Mouse (Mus musculus): Measurements from ENCODE around the gene Ctbp1.
A peak's percentile ranks its signal among the peaks of the same experiment; 100 is the strongest.

Ctbp1 gene

DNA sequence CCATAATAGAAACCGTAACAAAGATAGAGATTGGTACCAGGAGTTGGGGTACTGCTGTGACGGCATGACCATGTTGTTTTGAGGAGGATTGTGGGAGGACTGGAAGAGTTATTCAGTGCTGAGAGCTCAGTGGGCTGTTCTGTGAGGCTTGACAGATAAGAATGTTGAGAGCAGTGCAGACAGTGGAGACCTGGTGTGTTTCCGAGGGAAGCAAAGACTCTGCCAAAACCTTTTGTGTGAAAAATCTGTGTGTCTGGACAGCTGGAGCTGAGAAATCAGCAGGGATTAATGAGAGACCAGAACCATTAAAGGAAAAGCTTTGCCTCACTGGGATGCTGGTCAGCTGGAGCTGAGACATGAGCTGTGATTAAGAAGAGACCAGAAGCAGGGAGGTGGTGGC is 34.9 kb downstream of the Ctbp1 start:
- no peak for DNase-seq

DNA sequence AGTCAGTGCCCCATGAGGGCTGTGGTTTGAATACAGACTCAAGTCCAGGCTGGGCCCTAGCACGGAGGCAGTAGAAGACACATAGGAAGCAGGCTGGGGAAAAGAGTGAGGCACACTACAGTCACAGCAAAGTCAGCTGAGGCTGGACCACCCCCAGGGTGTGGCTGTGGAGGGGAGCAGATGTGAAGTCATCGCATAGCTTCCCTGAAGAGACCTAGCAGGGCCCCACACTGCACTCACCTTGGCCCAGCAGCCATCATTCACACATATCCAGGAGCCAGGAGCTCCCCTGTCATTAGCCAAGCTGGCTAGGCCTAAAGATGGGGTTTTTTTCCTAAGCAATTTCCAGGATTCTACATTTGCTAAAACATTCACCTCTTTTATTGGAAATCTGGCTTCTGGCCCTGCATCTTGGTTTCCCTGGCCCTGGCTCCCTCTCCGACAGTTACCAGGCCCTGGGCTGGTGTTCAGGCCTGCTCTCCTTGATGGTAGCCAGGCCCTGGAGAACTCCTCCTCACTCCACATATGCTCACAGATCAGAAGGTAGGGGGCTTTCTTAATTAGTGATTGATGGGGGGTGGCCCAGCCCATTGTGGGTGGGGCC is 35.6 kb downstream of the Ctbp1 start:
- DNase-seq = no peak

GRCm38 (mm10) chr5:33238256-33238645 is 36.5 kb downstream of the Ctbp1 start:
- no peak for DNase-seq

DNA sequence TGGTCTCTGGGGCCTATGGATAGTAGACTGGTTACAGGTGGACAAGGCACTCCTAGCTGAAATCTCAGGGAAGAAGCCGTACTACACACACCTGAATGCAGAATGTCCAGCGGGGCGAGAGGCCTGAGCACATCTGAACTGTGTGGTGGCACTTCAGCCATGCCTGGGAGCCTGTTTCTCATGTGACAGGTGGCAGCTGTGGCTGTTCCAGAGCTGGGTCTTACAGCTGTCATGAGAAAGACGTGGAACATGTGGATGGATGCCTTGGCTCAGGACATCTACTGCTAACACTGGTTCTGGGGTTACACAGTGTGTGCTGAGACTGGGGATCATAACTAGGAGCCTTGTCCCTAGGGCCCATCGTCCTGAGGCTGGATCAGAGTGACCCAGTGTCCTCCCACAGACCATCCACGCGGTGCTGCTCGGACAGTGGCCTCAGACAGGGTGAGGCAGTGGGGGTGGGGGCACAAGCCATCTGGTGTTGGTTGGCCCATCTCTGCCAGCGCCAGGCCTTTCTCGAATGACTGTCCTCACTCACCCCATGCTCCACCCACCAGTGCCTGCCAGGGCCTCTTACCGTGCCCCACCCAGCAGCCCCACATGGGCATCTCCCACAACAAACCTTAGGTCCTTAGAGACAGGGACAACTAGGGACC is 37.1 kb downstream of the Ctbp1 start:
- peak in 1 of 2 experiments; percentile 44 for DNase-seq

DNA sequence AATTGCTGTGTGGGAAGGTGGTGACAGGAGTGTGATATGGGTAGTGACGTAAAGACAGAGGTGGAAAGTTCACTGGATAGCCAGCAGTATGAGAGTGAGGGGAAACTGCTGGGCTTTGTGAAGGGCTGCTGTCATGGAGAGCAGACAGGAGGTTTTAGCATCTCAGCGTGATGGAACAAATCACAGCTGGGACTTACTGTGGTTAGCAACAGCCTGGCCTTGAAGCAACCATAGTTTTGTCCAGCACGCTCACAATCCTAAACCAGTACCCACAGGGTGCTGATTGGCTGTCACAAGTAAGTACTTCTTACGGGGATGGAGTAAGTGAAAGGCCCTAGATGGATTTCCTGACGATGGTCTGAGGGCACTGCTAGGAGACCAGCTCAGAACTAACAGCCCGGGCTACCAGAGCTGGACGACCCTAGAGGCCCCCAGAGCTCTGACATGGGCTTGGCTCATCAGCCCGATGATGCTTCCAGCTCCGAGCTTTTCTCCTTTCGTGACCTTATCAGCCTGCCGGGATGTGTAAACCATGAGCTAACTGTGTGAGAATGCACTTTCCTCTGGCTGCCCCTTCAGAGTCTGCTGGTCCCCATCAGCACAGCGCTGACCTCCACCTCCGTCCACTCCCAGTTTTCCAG is 40.3 kb downstream of the Ctbp1 start:
- no peak for DNase-seq

DNA sequence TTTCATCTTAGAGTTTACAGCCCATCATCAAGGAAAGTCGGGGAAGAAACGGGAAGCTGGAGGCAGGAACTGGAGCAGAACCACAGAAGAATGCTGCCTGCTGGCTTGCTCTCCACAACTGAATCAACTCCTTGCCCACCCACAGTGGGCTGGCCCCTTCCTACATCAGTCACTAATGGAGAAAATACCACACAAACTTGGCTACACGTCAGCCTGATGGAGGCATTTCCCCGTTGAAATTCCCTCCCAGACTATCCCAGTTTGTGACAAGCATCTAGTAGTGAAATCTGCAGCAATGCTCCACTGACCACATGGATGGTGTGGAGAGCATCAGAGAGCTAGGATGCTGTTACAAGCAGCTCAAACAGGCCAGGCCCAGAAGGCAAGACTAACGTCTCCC is 42.0 kb downstream of the Ctbp1 start:
- no peak for DNase-seq

DNA sequence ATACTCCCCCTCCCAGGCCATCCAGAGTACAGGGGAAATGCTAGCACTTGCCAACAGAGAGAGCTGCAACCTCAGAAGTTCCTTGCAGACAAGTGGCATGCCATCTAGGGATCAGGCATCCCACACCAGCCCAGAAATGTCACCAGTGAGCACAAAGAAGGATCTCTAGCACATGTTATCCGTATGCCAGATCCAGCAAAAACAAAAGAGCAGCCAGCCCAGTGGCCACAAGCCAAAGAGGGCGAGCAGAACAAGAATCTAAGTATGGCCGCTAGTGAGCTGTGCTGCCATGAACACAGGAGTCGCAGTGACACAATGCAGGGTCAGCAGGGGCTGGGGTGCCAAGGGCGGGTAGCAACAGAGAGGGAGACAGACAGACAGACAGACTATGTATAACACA is 44.5 kb downstream of the Ctbp1 start:
- no peak for DNase-seq

DNA sequence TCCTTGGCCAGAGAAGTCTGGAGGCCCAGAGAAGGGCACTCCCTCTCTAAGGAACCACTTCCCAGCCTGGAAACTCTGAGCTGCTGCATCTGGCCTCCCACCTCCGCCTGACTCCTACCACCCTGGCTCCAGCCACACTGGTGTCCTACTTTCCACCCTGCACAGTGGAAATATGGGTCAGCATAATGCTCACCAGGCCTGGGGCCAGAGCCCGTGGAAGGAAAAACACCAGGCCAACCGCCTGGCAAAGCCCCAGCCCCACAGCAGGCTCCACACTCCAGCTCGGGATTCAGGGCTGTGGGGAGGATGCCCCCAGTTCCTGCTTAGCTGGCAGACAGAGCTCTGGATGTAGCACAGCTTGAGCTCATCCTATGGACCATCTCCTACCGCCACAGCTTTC is 46.4 kb downstream of the Ctbp1 start:
- peak; percentile 79 to 80 for DNase-seq

DNA sequence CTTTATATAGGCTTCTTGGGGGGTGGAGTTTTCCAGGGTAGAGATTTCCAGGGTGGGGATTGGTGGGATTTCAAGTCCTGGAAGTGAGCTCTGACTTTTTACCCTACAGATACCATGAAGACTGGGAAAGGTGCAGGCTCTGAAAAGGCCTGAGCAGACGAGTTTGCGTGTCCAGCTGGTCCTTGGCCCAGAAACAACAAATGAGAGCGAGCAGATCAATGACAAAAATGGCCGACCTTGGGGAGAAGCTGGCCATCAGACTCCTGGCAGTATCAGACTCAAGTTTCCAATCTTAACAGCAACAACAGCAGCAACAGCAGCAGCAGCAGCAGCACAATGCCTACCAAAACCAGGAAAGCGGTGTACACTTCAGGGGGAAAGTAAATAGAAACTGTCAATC is 49.1 kb downstream of the Ctbp1 start:
- DNase-seq = no peak

GRCm38 (mm10) chr5:33224491-33224890 is 50.3 kb downstream of the Ctbp1 start:
- no peak for DNase-seq

DNA sequence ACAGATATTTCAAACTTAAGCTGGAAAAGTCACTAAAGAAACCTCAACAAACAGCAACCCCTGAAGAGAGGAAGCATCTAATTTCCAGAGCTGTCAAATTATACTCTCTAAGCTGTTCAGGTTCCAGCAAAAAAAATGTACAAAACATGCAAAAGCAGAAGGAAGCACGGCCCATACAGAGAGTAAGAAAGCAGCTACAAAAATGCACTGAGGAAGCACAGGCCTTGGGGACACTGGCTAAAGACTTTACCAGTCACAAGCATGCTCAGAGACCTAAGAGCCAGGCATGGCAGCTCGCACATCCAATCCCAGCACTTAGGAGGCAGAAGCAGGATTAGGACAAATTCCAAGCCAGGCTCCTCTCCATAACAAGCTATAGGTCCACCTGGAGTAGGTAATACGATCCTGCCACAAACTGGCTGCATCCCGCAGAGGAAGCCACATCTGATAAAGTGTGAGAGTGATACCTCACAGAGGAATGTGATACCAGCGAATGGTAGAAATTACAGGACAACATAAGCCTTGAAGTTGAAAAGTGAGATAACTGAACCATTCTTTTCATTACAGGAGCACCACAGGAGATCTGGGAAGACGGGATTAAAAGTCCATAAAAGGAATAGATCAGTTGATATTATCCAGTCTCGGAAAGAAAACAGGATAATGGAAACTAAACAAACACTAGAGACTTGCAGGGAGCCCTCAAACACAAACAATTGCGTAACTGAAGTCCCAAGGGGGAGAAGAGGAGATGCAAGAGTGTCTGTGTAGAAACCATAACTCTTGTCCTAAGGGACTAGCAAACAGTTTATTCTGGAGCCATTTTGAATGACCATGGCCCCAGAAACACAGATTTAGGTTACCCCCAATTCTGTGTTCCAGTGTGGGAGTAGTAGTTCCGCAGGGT is 51.7 kb downstream of the Ctbp1 start:
- no peak for DNase-seq

GRCm38 (mm10) chr5:33222389-33222788 is 52.4 kb downstream of the Ctbp1 start:
- no peak for DNase-seq

DNA sequence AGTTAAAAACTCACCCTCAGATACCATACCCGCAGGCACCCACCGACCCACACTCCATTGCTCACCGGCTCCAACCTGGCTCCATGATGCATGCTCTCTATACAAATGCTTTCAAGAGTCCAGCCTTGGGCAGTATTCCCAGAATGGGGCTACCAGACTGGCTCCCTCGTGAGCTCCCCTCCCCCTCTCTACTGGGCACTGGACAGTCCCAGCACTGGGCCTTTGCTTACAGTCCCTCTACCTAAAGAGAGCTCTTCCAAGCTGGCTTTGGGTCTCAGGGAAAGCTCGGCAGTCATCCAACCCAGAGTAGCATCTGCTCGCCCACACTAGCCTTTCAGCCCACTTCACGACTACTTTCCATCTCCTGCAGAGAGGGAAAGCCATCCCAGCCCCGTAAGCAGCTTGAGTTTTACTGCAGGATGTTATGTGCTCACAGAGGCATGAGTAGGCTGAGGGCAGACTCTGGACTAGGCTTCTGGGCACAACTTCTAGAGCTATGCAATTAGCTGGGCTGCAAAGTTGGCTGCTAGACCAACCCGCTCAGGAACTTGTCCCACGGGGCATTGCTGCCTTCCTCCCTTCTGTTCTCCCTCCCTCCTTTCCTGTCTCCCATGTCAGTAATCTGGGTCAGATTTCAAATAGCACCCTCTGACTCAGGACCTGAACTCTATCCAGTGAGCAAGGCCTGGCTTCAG is 54.3 kb downstream of the Ctbp1 start:
- no peak for DNase-seq

DNA sequence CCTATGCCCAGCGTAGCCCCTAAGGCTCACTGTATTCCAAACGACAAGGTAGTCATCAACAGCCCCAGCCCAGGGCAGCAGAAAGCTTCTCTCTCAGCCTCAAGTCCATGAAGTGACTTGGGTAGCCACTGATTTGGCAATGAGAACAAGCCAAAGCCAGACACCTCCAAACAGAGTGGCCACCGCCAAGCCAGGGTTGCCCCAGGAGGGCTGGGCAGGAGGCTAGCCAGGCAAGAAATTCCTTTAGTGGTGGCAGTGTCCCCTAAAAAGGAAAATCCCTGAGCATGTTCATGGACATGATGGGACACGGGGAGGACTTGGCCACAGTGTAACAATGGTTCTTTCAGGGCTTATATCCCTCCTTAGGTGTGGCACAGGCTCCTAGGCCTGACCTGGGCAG is 55.0 kb downstream of the Ctbp1 start:
- no peak for DNase-seq

DNA sequence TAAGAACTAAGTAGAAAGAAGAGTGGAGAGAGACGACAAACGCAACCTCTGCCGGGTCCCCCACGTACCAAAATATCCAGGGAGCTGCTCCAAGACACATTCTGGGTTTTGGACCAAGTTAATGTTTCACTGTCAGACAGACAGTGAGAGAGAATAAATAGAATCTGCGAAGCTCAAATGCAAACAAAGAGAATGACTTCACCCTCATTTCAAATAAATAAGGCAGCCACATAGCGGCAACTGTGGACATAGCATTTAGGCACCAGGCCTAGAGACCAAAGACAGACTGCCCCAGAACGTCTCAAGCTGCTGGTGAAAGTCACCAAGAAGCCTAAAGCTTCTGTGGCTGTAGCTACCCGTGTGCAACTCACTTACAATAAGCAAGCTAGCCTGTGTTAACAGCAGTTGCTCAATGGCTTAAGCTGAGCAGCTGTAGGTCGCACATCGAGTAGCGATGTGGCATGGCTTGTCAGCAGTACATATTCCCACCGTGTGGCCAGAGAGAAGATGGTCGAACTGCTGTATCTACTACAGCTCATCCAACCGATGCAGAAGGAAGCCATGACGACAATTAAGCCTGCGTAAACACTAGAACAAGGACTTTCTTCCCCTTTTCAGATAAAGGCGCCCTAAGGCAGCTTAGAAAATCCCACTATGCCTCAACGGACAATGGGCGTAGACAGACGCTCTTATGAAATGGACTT is 55.9 kb downstream of the Ctbp1 start:
- no peak for DNase-seq

GRCm38 (mm10) chr5:33218081-33218480 is 56.7 kb downstream of the Ctbp1 start, which contains the start of gene Spon2:
Gene Spon2 (minus strand): TSS chr5:33218455.
- DNase-seq = no peak

DNA sequence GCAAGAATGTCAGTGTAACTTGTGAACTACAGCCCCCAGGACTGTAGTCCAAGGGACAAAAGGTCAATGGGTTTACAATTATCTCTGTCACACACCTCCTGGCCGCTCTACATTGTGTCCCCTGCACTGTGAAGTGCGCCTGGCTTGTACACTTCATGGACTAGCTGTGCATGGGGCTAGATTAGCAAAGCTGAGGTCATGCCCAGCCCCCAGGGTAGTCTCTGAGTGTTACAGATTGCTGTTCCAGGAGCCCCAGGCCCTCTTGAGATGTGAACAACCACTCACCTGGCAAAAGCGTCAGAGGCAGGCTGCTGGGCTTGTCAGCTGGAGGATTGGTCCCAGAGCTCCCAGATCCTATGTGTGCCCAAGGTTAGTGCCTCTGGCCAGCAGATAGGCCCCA is 57.1 kb downstream of the Ctbp1 start:
- DNase-seq = no peak

DNA sequence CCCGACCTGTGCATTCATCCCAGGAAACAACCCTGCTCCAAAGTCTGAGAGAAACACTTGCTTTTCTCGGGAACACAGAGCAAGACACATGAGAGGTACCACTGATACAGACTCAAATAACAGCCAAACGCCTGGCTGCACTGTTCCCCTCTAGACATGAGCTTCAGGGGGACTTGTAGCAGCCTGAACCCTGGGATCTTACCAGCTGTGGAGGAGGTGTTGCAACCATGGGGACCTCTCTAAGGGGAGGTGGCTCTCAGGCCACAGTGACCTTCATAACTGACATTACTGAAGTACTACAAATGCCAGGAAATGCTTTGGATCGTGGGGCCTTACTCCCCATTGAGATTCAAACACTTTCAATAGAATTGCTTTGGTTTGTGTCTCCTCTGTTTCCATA is 60.1 kb downstream of the Ctbp1 start:
- DNase-seq = no peak

DNA sequence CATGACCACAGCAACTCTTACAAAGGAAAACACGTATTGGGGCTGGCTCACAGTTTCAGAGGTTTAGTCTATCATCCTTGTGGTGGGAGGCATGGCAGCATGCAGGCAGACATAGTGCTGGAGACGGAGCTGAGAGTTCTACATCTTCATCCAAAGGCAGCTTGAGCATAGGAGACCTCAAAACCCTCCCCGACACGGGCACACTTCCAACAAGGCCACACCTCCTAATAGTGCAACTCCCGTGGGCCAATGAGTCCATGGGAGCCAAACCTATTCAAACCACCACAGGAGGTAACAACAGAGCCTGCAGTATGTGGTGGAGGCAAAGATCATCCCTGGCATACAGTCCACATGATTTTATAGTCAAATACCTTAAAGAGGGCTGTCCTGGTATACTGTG is 63.5 kb downstream of the Ctbp1 start:
- no peak for DNase-seq

GRCm38 (mm10) chr5:33210515-33210914 is 64.3 kb downstream of the Ctbp1 start:
- no peak for DNase-seq

DNA sequence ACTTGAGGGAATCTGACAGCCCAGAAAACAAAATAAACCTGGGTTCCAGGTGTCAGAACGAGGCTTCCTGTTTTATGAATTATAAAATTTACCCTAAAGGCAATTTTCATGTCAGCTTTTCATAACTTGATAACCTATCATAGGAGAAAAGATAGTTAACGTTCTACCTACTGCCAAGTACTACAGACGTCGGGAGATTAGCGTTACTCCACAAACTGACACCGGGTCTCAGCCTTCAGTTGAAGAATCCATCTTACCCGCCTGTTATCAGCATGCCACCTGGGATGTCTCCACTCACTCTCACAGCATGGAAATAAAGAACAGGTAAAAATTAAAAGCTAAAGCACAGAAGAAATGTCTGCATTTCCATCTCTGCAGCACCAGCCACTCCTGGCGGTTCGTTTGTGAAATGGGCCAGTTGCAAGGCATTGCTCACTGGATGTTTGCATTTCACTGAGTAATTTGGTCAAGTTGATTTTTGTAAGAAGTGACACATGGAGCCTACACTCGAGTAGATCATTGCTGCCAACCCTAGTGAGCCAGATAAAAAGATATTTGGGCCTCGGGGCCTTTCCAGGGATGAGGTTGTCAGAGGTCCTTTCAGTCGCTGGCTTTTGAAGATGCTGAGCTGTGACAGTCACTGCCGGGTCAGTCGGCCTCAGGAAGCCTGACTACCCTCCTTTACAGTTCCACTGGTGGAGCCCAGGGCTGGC is 66.1 kb downstream of the Ctbp1 start:
- no peak for DNase-seq

All from cerebellum, postnatal 36 days (tissue).